14 mouse cellular contexts compared by ENCODE assay signal in genomic region chr11:35857395-35858067, GRCm38 (mm10). TPM values are rescaled to one million over a fixed set of nuclear protein-coding genes. Genes with fewer than 3 reads are reported as not detected.
DNase-seq lines count a peak whose midpoint lies in the region; ATAC-seq lines count a peak whose summit lies in the region.
"Had no signal": no experiment of that assay in that cellular context is flagged by ENCODE, and none has a peak within 500 bp of the region (broad histone marks: within the 10 kb centered on the region; RNA-seq: fewer than 3 reads in every experiment).

No protein-coding gene starts in this region.

- H3K4me3 ChIP-seq in hindbrain, embryonic 13.5 days = no peak overlapping the region
- no peak overlapping the region for H3K4me3 ChIP-seq in midbrain, embryonic 14.5 days (replicated peaks; ENCODE audit: low read depth, low read length)
- H3K4me3 ChIP-seq: heart, embryonic 15.5 days; limb, embryonic 13.5 days had no signal

- H3K9ac ChIP-seq in hindbrain, embryonic 13.5 days = no peak overlapping the region
- H3K9ac ChIP-seq in midbrain, embryonic 14.5 days (replicated peaks; ENCODE audit: low read length) = no peak overlapping the region
- H3K9ac ChIP-seq: heart, embryonic 15.5 days; lung, embryonic 14.5 days had no signal

- no peaks in the 10 kb centered on the region for H3K27me3 ChIP-seq in hindbrain, embryonic 13.5 days
- no peaks in the 10 kb centered on the region for H3K27me3 ChIP-seq in midbrain, embryonic 14.5 days (ENCODE audit: control insufficient read depth, insufficient read depth, low read length)
- H3K27me3 ChIP-seq: heart, embryonic 15.5 days; limb, embryonic 13.5 days had no signal

- H3K36me3 ChIP-seq in hindbrain, embryonic 13.5 days = peaks cover 8% of the 10 kb centered on the region; the same call in 1 of the 2 replicates
- H3K36me3 ChIP-seq in midbrain, embryonic 14.5 days (ENCODE audit: control insufficient read depth, insufficient read depth, low read length) = no peaks in the 10 kb centered on the region; the same call in 1 of the 2 replicates
- H3K36me3 ChIP-seq: heart, embryonic 15.5 days; limb, embryonic 13.5 days had no signal

- H3K9me3 ChIP-seq in hindbrain, embryonic 13.5 days = no peaks in the 10 kb centered on the region
- H3K9me3 ChIP-seq in midbrain, embryonic 14.5 days (ENCODE audit: control insufficient read depth, low read length) = no peaks in the 10 kb centered on the region
- H3K9me3 ChIP-seq: heart, embryonic 15.5 days; limb, embryonic 13.5 days had no signal

- H3K4me2 ChIP-seq in hindbrain, embryonic 13.5 days = no peak overlapping the region
- H3K4me2 ChIP-seq in midbrain, embryonic 14.5 days (ENCODE audit: low read length) = no peak overlapping the region
- H3K4me2 ChIP-seq: heart, embryonic 15.5 days; limb, embryonic 13.5 days; lung, embryonic 14.5 days had no signal

- H3K27ac ChIP-seq in hindbrain, embryonic 13.5 days = peak overlapping the region; percentile 87
- H3K27ac ChIP-seq in midbrain, embryonic 14.5 days (replicated peaks; ENCODE audit: low read depth, low read length) = peak overlapping the region; percentile 82
- H3K27ac ChIP-seq: heart, embryonic 15.5 days; limb, embryonic 13.5 days had no signal

- 64% methylated on average over 12 of the region's 12 CpGs for WGBS in hindbrain, embryonic 13.5 days
- WGBS in midbrain, embryonic 14.5 days = 63% methylated on average over 12 of the region's 12 CpGs

- peaks cover 34% of the 10 kb centered on the region for H3K4me1 ChIP-seq in hindbrain, embryonic 13.5 days (replicated peaks)
- H3K4me1 ChIP-seq in midbrain, embryonic 14.5 days (ENCODE audit: control insufficient read depth, insufficient read depth, low read length) = peaks cover 27% of the 10 kb centered on the region
- H3K4me1 ChIP-seq: heart, embryonic 15.5 days; limb, embryonic 13.5 days had no signal

- DNase-seq in retina, postnatal 1 day = peak; percentile 24
- DNase-seq in retina, embryonic 14.5 days (ENCODE audit: low spot score) = no peak
- DNase-seq in midbrain, embryonic 14.5 days = no peak
- DNase-seq in cerebellum, adult 11 months = no peak
- DNase-seq in testis, postnatal 10 days (ENCODE audit: low spot score) = no peak
- DNase-seq in urinary bladder, adult 2 months (ENCODE audit: low spot score) = no peak
- DNase-seq in right cerebral cortex, adult 2 months (ENCODE audit: low spot score in 2 of 2) = no peak
- DNase-seq: gastrocnemius, postnatal 25 days; kidney, adult 2 months; lung, embryonic 14.5 days had no signal

- ATAC-seq in hindbrain, embryonic 13.5 days (ENCODE audit: low FRiP score) = no peak
- no peak for ATAC-seq in midbrain, embryonic 14.5 days (ENCODE audit: low FRiP score, low TSS enrichment)

RNA-seq across cellular contexts. Expression of gene Rars, which starts 23.2 kb away (rescaled TPM):
- polyA plus RNA-seq in hindbrain, embryonic 13.5 days (2015; fragmentation: Nextera tagmentation; extraction: Ambion mirVana) = 72.0 and 73.4 TPM in 2 replicates
- polyA plus RNA-seq in midbrain, embryonic 14.5 days (2014; fragmentation: Nextera tagmentation; extraction: Ambion mirVana) = 72.0 and 73.1 TPM in 2 replicates
- 49.7 and 52.7 TPM in 2 replicates for polyA plus RNA-seq in urinary bladder, adult 2 months (2012; rRNA removed)

RNA-seq across cellular contexts. Expression of gene Fbll1, which starts 58.8 kb away (rescaled TPM):
- 15.1 and 19.0 TPM in 2 replicates for polyA plus RNA-seq in hindbrain, embryonic 13.5 days (2015; fragmentation: Nextera tagmentation; extraction: Ambion mirVana)
- 24.7 and 34.8 TPM in 2 replicates for polyA plus RNA-seq in midbrain, embryonic 14.5 days (2014; fragmentation: Nextera tagmentation; extraction: Ambion mirVana)
- polyA plus RNA-seq in urinary bladder, adult 2 months (2012; rRNA removed) = 0.07 TPM in 1 of 2 replicates, not detected in the other
- polyA plus RNA-seq: heart, embryonic 15.5 days; limb, embryonic 13.5 days; lung, embryonic 14.5 days; thymus, postnatal 0 days had no signal

Comparison
In these comparisons a context has a peak if more than half of its experiments do, and no peak if none do; other contexts are left out.
1. RNA of gene Fbll1, which starts 58.8 kb away (polyA plus RNA-seq): 24.7 to 34.8 TPM in midbrain, embryonic 14.5 days and 15.1 to 19.0 TPM in hindbrain, embryonic 13.5 days; 0.07 TPM in urinary bladder, adult 2 months; every median in the first group is over 10 times any median in the second.